Mouse (Mus musculus): ENCODE results near the gene Ctc1. TPM values are rescaled to one million over a fixed set of nuclear protein-coding genes. Genes with fewer than 3 reads are reported as not detected.

Ctc1 gene
- polyA plus RNA-seq, 1 experiment, result 39.7 TPM

DNA sequence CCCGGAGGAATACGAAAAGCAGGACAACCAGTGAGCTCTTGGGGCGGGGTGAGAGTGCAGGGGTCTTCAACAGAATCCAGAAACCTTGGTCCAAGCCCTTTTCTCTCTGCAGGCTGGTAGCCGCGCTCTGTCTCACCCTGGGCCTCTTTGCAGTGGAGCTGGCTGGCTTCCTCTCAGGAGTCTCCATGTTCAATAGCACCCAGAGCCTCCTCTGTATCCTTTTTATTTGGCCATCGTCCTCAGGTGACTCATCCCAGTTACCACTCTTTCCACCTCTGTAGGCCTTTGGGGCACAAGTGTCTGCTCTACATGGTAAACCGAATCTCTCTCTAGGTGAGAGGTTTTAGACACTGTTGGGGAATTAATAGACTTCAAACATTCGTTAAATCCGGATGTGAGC, 55.6 kb downstream of the Ctc1 start:
- TF ChIP-seq GATA1 (IDR thresholded peaks at IDR 0.05; ENCODE audit: low read length), result no peak

DNA sequence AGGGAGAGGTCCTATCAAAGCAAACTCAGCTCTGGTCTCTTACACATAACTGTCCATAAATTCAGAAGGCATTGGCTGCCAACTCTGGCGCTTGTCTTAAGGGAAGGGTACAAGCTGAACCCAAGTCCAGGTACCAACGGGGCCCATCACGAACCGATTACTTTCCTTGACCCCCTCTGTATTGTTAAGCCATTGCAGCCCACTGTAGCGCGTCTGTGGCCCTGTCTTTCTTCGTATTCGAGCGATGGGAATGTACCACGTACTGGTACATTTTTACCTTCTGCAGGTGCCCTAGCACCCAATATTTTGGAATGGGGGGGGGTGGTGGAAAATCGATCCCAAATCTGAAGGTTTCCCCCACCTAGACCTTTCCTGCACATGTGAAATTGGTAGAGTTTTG, 56.5 kb downstream of the Ctc1 start:
- no peak for TF ChIP-seq GATA1 (IDR thresholded peaks at IDR 0.05; ENCODE audit: low read length)

GRCm38 (mm10) chr11:69072666-69073064, 57.0 kb downstream of the Ctc1 start:
- TF ChIP-seq GATA1 (IDR thresholded peaks at IDR 0.05; ENCODE audit: low read length), result no peak

- TF ChIP-seq GATA1 (IDR thresholded peaks at IDR 0.05; ENCODE audit: low read length), result peak; percentile 99
These were observed 57.6 kb downstream of the Ctc1 start for GRCm38 (mm10) chr11:69073065-69073888.

- no peak for TF ChIP-seq GATA1 (IDR thresholded peaks at IDR 0.05; ENCODE audit: low read length)
These were observed 58.5 kb downstream of the Ctc1 start for GRCm38 (mm10) chr11:69073951-69074775.

DNA sequence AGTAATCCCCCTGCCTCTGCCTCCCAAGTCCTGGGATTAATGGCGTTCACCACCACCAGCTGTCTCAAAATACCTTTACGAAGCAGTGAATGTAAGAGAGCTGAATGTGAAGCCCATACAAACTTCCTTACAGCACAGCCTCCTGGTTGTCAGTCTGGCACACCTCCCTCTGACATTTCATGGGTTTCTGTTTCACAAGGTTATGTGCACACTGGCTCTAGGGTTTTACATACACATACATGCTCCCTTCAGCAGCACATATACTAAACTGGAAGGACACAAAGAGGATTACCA, 59.0 kb downstream of the Ctc1 start:
- no peak for TF ChIP-seq GATA1 (IDR thresholded peaks at IDR 0.05; ENCODE audit: low read length)

GRCm38 (mm10) chr11:69075764-69076479, 60.2 kb downstream of the Ctc1 start:
- no peak for TF ChIP-seq GATA1 (IDR thresholded peaks at IDR 0.05; ENCODE audit: low read length)

DNA sequence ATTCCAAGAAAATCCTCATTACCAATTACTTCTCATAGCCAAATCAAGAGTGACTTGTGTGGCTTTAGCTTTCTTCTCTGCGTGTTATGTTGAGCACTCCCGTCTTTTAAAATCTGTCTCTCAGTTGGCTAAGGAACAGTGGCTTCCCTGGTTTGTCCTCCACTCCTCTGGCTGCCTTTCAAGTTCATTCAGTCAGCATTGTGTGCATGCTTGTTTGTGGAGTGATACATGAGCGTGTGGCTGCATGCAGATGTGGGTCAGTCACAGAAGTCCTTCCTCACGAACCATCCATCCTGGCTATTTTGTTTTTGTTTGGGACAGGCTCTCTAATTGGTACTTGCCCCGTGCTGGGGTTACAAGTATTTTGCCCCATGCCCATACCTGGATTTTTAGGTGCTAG, 60.9 kb downstream of the Ctc1 start:
- no peak for TF ChIP-seq GATA1 (IDR thresholded peaks at IDR 0.05; ENCODE audit: low read length)

- no peak for TF ChIP-seq GATA1 (IDR thresholded peaks at IDR 0.05; ENCODE audit: low read length)
These were observed 61.6 kb downstream of the Ctc1 start for GRCm38 (mm10) chr11:69077316-69077715.

- no peak for TF ChIP-seq GATA1 (IDR thresholded peaks at IDR 0.05; ENCODE audit: low read length)
These were observed 62.3 kb downstream of the Ctc1 start for GRCm38 (mm10) chr11:69078041-69078440.

GRCm38 (mm10) chr11:69078805-69079438, 63.2 kb downstream of the Ctc1 start:
- TF ChIP-seq GATA1 (IDR thresholded peaks at IDR 0.05; ENCODE audit: low read length), result no peak

- TF ChIP-seq GATA1 (IDR thresholded peaks at IDR 0.05; ENCODE audit: low read length), result no peak
These were observed 64.6 kb downstream of the Ctc1 start for GRCm38 (mm10) chr11:69080102-69080854.

DNA sequence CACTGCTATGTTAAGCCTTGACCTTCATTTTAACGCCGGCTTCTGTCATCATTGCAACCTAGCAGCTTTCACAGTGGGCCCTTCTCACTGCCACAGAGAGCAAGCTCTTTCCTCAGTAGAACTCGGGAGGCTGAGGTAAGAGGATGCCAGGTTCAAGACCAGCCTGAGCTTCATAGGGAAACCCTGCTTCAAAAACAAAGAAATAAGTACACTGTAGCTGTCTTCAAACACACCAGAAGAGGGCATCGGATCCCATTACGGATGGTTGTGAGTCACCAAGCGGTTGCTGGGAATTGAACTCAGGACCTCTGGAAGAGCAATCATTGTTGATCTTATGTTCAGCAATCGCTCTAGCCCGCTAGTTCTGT, 65.1 kb downstream of the Ctc1 start:
- TF ChIP-seq GATA1 (IDR thresholded peaks at IDR 0.05; ENCODE audit: low read length), result no peak

- TF ChIP-seq GATA1 (IDR thresholded peaks at IDR 0.05; ENCODE audit: low read length), result no peak
These were observed 65.9 kb downstream of the Ctc1 start for GRCm38 (mm10) chr11:69081613-69082012.

GRCm38 (mm10) chr11:69085608-69086007, 69.9 kb downstream of the Ctc1 start:
- no peak for TF ChIP-seq GATA1 (IDR thresholded peaks at IDR 0.05; ENCODE audit: low read length)

Other genes starting within 250 kb of the Ctc1 start
- gene Ndel1, start 144.1 kb upstream of the Ctc1 start, polyA plus RNA-seq (2012), result 29.4 and 40.1 TPM in 2 replicates
- not detected in 2 replicates for gene Rnf222, start 127.4 kb upstream of the Ctc1 start, polyA plus RNA-seq (2012)
- 180 and 197 TPM in 2 replicates for gene Rpl26, start 114.3 kb upstream of the Ctc1 start, polyA plus RNA-seq (2012)
- not detected in 2 replicates for gene Odf4, start 88.8 kb upstream of the Ctc1 start, polyA plus RNA-seq (2012)
- gene Arhgef15, start 58.4 kb upstream of the Ctc1 start, polyA plus RNA-seq (2012), result not detected in 2 replicates
- 1.2 and 1.5 TPM in 2 replicates for gene Slc25a35, start 47.8 kb upstream of the Ctc1 start, polyA plus RNA-seq (2012)
- gene Rangrf, start 40.7 kb upstream of the Ctc1 start, polyA plus RNA-seq (2012), result 11.1 and 12.8 TPM in 2 replicates
- 31.5 and 37.6 TPM in 2 replicates for gene Pfas, start 7.5 kb upstream of the Ctc1 start, polyA plus RNA-seq (2012)
- 217 and 345 TPM in 2 replicates for gene Aurkb, start 29.7 kb downstream of the Ctc1 start, polyA plus RNA-seq (2012)
- gene Borcs6, start 43.8 kb downstream of the Ctc1 start, polyA plus RNA-seq (2012), result 20.5 and 25.2 TPM in 2 replicates
- 55.6 and 63.5 TPM in 2 replicates for gene Tmem107, start 54.9 kb downstream of the Ctc1 start, polyA plus RNA-seq (2012)
- 32.2 and 39.6 TPM in 2 replicates for gene Vamp2, start 72.6 kb downstream of the Ctc1 start, polyA plus RNA-seq (2012)
- 25.0 and 26.2 TPM in 2 replicates for gene Per1, start 79.3 kb downstream of the Ctc1 start, polyA plus RNA-seq (2012)
- gene Hes7, start 104.5 kb downstream of the Ctc1 start, polyA plus RNA-seq (2012), result 0.80 and 1.4 TPM in 2 replicates
- gene 9130213A22Rik, start 106.7 kb downstream of the Ctc1 start, polyA plus RNA-seq (2012), result 0.09 and 0.10 TPM in 2 replicates
- gene Aloxe3, start 110.0 kb downstream of the Ctc1 start, polyA plus RNA-seq (2012), result not detected in 2 replicates
- gene Alox12b, start 141.1 kb downstream of the Ctc1 start, polyA plus RNA-seq (2012), result not detected in 2 replicates
- not detected in 2 replicates for gene Alox8, start 181.9 kb downstream of the Ctc1 start, polyA plus RNA-seq (2012)
- gene Gucy2e, start 221.1 kb downstream of the Ctc1 start, polyA plus RNA-seq (2012), result not detected in 2 replicates

All from G1E-ER4 (cell line).